Mouse (Mus musculus): Measurements from ENCODE around the gene Mrpl14.

Mrpl14 gene

DNA sequence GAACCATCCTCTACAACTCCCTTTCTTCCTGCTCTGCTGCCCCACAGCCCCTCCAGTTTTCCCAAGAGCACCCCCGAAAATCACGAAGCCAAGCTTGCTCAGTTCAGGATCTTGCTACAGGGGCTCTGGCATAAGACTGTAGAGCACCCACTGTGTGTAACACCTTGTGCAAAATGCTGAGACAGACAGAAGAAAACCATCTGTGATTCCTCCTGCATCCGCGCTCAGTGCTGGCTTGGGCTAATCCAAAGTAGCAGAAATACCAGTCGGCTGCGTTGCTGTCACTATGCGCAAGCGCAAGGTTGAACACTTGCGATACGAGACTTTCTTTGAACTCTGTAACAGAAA lies 38.4 kb downstream of the Mrpl14 start:
- no peak for DNase-seq (ENCODE audit: low read depth)

GRCm38 (mm10) chr17:45726249-45726648 lies 40.1 kb downstream of the Mrpl14 start:
- DNase-seq (ENCODE audit: low read depth), result no peak

GRCm38 (mm10) chr17:45727481-45727880 lies 41.4 kb downstream of the Mrpl14 start:
- DNase-seq (ENCODE audit: low read depth), result no peak

- DNase-seq (ENCODE audit: low read depth), result no peak
These were observed 42.0 kb downstream of the Mrpl14 start for GRCm38 (mm10) chr17:45727983-45728723.

- DNase-seq (ENCODE audit: low read depth), result no peak
These were observed 43.3 kb downstream of the Mrpl14 start for GRCm38 (mm10) chr17:45729387-45729786.

DNA sequence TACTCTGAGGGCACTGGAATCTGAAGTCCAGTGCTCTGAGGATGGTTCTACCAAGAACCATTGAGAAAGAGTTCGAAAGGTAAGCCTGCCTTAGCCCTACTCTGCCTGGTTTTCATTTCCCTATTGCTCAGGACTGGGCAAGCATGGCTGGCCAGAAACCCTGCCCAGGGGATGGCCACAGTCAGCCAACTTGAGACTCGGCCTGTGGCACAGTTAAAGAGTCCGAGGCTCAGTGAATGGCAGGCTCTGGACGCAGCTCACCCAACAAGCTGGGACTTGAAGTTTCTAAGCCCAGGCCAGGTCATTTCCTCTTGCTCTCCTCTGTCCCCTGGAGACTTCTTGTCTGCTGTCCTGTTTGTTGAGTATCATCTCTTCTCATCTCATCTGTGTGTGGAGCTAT lies 44.6 kb downstream of the Mrpl14 start:
- no peak for DNase-seq (ENCODE audit: low read depth)

DNA sequence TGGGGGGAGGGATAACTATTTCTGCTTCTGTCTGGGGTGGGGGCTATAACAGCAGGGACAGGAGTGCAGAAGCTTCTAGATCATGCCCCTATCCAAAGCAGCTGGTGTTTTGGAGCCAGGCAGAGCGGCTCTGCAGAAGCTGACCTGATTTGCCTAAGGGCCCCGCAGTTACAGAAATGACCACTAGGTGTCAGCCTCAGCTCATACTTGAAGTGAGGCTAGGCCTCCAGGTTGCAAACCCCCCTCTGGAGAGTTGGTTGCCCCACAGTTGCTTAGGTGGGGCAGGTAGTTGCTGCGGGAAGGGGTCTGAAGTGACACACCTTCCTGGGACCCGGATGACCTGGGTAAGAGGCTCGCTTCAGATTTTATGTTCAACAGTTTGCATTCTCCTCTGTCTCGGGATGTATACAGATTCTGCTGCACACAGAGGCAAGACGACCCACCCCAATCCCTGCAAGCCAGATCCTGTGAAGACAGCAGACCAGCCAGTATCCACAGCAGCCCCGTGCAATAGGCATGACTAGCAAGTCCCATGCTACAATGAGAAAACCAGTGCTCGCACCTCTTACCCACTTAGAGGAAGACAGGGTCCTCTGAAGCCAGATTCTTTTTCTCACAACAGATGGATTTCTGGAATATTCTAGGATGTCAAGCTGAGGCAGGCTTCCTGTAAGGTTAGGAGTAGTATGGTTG lies 45.2 kb downstream of the Mrpl14 start:
- DNase-seq (ENCODE audit: low read depth), result peak; percentile 90

DNA sequence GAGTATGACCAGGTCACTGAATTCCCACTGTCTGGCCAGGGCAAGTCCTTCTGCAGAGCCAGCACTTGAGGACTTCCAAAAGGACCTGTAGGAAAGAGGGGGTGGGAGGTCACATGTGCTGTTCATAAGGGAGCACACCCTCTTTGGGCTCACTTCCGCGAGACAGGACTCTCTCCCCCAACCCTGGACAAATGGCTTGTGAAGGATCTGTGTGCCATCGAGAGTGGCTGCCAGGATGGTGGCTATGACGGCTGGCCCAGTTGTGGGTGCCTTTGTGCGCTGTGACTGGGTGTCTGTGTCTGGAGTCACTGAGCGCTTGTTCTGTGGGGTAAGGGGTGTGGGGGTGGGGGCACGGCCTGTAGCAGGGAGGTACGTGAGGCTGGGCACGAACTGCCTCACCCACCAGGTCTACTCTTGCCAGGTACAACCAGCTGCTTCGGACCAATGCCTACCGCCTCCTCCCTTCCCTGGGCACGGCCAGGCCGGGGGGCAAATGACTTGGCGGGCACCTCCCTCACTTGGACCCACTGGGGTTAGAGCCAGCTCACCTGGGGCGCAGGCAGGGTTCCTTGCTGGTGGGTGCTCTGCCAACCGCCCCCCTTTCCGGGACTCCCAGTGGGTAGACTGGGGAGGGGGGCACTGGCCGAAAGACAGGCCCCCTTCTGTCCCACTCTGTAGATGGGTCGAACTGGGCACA lies 47.1 kb downstream of the Mrpl14 start:
- no peak for DNase-seq (ENCODE audit: low read depth)

- DNase-seq (ENCODE audit: low read depth), result no peak
These were observed 47.7 kb downstream of the Mrpl14 start, which contains the start of gene 1600014C23Rik for GRCm38 (mm10) chr17:45733735-45734301. 1600014C23Rik (minus strand) TSS chr17:45733844.

DNA sequence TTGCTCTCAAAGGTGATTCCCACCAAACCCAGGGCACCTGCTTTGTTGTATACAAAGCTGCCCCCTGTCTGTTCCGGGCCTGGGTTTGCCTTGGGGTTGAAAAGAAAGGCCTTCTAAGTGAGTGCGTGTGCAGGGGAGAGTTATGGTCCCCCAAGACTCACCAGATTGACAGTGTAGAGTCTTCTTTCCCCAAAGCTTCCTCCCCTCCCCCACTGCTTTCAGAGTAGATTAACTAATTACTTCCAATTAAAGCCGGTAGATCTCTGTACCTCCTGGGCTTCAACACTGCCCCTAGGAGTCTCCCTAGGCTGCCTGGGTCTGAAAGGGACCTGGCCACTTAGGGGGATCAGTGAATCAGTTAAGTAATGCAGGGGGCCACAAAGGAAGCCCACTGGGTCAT lies 48.2 kb downstream of the Mrpl14 start:
- DNase-seq (ENCODE audit: low read depth), result no peak

DNA sequence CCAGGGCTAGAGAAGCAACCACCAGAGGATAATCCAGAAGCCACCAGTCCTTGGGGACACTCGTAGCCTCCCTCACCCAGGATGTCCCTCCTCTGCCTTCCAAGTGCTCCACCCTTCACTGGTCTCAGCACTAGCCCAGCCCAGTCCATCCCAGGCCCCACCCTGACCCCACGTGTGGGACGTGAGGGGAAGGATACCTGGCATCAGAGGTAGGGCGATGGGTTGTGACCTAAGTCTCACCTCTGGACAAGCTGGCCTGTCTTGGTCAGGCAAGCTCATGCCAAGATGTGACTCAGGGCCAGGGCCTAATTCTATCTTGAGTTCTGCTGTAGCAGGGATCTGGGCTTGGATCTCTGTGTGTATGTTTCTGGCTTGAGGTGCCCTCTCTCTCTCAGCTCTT lies 48.8 kb downstream of the Mrpl14 start:
- DNase-seq (ENCODE audit: low read depth), result no peak

GRCm38 (mm10) chr17:45735382-45736310 lies 49.5 kb downstream of the Mrpl14 start:
- DNase-seq (ENCODE audit: low read depth), result peak; percentile 82

DNA sequence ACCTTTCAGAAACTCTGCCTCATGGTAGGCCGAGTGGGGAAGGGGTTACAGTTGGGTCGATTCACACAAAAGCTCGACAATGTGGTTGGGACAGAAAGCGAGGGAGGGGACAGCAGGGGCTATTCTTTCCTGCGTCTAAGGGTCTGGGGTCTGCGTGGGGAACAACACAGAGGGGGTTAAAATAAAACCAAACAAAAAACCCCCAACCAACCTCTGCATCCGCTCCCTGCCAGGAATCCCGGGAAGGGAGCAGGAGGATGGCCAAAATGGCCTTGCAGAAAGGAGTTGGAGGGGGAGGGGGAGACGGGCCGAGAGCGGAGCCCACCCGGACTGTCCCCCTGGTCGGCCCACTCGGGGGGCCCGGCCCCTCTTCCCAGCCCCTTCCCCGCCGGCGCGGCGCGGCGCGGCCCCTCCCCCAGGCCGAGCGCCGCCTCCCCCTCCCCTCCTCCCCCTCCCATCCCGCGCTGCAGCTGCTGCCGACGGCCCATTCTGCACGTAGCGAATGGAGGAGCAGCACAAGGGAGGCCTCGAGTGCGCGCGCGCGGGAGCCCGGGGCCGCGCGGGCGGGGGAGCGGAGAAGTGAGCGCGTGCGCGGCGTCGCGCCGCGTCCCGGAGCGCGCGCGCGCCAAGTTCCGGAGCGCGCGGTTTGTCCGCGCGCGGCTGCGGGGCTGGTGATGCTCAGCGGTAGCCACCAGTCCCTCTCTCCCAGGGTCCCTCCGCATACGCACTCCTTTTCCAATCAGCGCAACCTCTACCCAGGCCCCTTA lies 50.4 kb downstream of the Mrpl14 start:
- DNase-seq (ENCODE audit: low read depth), result peak; percentile 83

DNA sequence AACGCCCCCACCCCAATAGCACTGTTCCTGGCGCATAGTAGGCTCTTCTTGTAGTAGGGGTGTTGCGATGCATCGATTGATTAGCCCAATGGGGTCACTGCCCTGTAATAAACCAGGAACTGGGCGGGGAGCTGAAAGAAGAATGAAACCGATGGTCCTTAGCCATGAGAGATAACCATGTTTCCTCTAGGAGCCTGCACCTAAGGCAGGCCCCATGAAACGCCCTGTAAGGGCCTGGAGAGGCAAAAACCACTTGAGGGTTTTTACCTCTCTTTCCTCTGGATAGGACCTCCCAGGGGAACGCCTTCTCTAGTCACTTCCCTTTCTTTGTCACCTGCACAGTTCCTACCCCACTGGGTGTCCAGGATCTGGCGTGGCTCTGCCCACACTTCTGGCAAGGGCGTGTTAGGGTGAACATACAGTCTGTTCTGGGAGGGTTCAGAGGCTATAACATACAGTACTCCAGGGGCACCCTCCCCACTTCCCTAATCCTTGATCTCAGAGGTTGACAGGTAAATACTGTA lies 51.0 kb downstream of the Mrpl14 start:
- DNase-seq (ENCODE audit: low read depth), result no peak

GRCm38 (mm10) chr17:45742371-45743147 lies 56.4 kb downstream of the Mrpl14 start:
- no peak for DNase-seq (ENCODE audit: low read depth)

GRCm38 (mm10) chr17:45745629-45746028 lies 59.5 kb downstream of the Mrpl14 start:
- no peak for DNase-seq (ENCODE audit: low read depth)

DNA sequence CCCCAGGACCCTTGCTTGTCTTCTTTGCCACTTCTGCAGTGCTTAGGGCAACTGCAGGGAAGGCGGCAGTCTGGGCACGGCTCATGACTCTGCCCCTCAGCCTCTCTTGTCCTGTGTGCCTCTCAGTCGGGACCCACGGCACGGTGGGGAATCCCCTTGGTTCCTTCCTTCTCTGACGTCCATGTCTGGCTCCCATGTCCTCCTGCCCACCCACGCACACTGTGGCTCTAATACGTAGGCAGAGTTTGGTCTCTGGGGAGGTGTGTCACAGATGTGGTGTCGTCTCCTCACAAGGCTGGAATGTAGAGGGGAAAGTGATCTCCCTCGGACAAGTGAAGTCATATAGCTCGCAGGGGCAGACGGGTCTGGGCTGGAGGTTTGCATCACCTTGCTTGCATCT lies 60.6 kb downstream of the Mrpl14 start:
- peak; percentile 58 for DNase-seq (ENCODE audit: low read depth)

DNA sequence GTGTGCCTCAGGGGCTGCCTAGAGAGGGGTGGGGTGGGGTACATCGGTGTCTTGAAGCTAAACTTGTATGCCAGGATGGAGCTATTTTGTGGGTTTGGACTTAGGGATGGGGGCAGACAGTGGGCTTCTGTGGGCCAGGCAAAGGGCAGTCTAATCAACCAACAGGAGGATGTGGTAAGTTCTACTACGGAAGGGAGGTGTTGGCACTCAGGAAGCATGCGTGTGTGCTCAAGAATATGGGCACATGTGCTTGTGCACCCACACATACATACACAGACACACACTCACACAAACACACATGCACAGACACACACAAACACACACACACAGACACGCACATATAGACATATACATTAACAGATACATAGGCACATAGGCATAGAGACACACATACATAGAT lies 61.2 kb downstream of the Mrpl14 start:
- DNase-seq (ENCODE audit: low read depth), result peak; percentile 35
